Mouse (Mus musculus) urinary bladder, postnatal 4 days (tissue): ENCODE data around the gene Rasgef1b.

Source experiments
- DNase-seq, 2 experiments: peaks; one replicate each; pipeline ENCODE4 v3.0.0; 2021 to 2022; ENCODE audit warnings: low spot score in 2 of 2

The Rasgef1b gene

DNA sequence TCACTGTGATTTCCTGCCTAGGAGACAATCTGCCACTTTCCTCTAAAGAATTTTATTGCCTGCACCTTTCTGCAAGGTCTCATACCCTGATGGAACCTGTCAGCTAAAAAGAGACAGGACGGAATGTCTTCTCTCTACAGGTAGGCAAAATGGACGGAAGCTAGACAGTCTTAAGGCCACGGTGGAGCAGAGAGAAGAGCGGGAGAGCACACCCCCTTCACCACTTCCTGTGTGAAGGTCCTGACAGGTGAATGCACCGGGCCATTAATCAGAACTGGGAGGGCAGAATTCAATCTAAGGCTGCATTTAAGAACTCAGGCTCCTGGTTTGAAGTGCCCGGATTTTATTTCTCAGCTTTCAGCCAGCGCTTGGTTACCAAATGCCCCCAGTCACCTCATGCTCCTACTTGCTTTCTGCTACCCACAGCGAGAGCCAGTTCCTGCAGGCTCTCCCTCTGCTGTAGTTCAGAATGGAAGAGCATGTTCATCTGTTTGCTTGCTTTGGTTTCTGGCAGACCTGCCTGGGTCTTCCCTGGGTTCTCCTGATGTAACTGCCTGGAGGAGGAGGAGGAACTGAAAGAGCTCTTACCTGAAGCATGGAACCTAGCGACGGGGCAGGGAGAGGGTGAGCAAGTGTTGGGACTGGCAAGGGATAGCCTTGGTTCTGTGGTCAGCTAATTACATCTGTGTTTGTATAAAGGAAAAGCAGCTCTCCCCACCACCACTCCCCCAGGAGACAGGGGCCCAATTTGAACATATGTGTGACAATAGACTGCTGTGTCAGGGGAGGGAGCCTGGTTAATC is 233.3 kb downstream of the Rasgef1b start:
- DNase-seq = no peak

DNA sequence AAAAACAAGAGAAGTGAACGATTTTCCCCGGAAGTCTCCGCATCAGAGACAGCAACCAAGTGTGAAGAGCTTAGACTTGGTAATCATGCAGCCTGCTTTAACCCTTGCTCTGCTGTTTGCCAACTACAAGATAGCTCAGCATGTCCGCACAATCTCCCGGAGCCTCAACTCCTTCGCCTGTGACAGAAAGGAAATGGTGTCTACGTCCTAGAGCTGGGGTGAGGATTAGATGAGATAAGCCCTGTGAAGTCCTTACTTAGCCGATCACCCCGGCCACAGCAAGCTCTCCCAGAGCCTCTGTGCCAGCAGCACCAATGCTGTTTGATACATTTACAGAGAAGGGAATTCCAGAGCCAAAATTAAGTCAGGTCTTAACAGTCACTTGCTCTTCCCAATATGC is 235.0 kb downstream of the Rasgef1b start:
- DNase-seq = no peak

DNA sequence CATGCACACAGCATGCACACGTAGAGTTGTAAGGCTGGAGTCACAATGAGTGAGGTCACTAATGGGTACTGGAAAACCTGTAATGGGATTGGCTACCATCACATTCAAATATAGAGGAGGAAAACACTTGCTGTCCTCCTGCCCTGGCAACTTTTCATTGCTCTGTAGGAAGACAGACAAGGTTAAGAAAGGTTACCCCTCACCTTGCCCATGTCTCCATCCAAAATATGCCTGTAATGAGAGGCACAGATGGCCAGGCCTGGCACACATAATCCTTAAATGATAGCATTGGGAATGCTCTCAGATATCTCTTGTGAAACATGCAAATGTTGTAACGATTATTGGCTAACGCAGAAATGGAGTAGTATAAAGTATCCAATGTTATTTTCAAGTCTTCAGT is 235.8 kb downstream of the Rasgef1b start:
- DNase-seq = no peak

DNA sequence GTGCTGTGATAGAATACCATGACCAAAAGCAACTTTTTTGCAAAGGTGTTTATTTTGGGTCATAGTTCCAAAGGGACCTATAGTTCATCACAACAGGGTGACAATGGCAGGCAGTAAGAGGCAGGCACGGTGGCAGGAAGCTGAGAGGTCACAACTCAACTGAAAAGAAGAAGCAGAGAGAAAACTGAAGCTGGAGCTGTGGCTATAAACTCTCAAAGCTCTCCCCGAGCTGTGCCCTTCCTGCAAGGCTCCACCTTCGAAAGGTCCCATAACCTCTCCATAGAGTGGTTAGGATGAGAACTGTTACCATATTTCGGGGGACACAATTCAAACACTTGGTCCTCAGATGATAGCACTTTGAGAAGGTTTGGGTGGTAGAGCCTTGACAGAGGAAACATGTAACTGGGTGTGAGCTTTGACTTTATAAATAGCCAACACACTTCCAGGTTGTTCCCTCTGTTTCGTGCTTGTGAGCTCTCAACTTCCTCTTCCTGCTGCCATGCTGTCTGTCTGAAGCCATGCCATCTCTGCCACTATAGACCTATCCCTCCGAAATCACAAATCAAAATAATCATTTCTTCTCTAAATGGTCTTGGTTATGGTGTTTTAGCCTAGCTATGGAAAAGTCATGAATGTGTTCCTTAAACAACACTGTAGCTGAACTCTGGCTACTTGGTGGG is 240.2 kb downstream of the Rasgef1b start:
- no peak for DNase-seq

DNA sequence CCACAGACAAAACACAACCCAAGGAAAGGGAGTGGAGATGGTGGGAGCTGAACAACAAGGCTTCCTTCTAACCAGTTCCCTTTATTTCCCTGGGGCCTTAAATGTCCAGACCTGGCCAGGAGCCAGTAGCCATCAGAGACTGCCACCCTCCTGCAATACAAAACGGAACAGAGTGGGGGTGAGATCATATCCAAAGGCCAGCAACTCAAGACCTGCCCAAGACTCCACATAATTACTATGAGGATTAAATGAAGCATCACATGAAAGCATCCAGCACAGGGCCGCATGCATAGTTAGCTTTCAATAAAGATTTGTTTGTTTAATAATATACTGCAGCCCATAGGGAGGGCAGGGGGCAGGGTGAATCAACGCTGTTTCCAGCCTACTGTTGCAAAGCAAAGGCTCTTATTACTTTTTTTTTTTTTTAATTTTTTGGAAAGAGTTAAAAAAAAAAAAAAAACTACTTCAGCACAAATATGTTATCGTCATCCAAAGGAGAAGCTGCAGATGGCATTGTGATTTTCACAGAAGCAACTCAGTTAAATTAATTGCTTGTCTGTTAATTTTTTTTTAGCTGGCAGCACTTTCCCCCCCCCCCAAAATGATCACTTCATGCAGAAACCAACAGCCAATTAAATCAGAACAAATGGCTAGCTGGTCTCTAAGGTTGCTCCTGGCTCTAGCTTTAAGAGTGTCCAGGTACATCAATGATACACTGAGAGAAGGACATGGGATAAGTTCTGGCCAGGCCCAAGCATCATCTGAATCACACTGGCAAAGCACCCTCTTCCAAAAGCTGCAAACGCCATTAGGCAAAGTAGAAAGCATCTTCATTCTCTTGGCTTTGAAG is 241.6 kb downstream of the Rasgef1b start:
- no peak for DNase-seq

DNA sequence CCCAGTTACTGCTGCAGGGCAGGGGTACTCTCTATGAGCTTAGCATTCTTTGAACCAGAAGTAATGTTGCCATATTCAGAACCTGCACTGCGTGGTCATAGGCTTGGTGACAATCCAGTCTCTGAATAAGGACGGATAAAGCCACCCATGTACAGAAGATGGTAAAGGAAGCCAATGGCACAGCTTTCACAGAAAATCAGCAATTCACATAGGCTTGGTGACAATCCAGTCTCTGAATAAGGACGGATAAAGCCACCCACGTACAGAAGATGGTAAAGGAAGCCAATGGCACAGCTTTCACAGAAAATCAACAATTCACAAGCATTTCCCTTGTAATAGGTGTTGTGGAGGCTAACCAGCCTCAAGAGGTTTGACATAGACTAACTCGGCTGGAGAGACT is 245.7 kb downstream of the Rasgef1b start:
- DNase-seq = no peak

DNA sequence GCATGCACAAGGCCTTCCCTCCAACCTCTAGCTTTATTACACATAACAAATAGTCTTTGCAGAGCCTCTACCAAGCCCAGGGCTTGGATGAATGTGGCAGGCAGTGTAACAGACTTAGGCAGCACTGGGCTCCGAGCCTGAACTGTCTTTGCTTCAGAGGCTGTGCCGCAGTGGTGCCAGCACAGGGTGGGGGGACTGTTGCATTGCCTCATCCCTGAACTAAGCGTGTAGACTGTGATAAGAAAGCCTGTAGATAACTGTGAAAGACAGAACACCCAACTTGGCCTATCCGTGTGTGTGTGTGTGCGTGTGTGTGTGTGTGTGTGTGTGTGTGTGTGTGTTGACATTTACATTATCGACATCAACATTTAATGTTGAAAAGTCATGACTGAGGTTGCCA is 246.3 kb downstream of the Rasgef1b start:
- DNase-seq = no peak

DNA sequence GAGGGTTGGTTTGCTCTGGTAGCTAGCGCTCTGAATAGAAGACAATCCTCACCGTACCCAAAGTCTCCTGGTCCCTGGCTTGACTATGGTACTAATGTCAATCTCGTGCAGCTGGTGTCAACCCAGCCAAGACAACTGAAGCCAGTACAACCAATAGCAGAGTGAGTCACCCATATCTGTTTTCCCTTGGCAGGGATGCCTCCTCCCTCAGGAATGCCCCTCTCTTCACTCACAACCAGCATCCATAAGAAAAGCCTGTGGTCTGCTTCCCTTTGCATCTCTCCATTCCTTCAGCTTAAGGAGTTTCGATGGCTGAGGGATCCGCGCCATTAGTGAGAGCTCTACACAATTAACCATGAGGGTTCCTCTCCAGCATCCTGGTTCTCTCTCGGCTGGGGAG is 246.8 kb downstream of the Rasgef1b start:
- DNase-seq = no peak

DNA sequence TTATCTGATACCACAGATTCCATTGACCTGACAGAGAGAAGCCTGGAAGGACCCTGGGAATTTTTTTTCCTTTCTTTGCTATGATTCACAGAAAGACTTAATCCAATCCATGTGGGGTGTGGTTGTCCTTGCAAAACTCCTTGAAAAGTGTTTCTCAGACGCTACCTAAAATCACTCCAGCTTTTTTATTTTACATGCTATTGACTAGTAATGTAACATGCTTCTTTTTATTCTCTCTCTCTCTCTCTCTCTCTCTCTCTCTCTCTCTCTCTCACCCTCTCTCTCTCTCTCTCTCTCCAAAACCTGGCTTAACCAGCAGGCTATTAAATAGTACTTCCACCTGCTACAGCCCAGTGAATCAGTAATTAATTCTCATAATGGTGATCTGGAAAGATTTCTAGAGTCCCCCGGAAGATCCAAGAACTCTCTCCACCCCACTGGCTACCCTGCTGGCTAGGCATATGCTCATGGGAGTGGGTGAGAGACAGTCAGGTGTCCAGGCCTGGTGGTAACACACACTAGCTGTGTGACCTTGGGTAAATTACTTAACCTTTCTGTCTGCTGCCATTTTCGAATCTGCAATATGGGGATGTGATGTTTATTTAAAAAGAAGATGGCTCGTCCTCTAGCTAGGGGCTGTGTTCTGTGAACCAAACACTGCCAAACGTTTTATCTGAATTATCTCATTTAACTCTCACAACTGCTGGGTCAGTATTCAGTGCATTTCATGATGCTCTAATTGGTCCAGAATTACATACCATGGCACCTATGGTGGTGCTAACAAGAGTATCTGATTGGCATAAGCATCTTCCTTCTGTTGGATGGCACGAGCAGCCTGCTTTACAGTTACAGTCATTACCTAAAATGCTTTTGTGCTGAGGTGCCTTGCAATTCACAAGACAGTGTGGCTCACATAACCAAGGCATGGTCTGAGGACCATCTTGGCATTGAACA is 248.5 kb downstream of the Rasgef1b start:
- DNase-seq = no peak

DNA sequence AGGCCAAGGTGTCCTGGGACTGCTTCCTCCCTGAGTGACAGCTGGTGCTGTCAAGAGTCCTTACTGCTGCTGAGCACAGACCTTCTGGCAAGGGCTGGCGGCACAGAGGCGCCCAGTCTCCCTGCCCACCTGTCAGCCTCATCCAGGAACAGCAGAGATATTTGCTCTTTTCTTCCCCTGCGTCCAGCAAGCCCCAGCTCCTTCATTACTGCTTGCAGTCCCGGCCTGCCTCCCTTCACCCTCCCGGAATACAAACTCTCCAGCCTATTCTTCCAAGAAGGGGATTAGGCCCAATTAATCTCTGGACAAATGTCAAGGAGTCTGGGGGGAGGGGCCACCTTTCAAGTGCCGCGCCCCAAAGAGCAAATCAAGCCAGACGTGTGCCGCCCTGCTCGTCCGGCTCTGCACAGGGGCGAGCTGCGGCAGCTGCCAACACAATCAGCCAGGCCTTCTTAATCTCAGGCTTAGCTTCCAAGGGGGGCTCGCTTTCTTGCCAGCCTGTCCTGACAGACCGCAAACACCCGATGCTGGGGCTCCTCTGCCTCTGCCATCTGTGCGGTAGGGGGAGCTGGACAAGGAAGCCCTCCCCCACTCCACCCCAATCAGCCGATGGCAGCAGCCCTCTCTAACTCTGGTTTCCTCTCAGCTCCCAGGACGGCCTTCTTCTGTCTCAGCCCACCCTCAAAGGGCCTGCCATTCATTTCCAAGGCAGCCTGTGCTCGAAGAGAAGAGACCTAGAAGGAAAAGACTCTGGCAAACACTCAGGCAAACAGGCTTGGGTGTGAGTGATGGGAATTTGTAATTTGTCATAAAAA is 249.4 kb downstream of the Rasgef1b start:
- DNase-seq = peak; percentile 39 to 65

DNA sequence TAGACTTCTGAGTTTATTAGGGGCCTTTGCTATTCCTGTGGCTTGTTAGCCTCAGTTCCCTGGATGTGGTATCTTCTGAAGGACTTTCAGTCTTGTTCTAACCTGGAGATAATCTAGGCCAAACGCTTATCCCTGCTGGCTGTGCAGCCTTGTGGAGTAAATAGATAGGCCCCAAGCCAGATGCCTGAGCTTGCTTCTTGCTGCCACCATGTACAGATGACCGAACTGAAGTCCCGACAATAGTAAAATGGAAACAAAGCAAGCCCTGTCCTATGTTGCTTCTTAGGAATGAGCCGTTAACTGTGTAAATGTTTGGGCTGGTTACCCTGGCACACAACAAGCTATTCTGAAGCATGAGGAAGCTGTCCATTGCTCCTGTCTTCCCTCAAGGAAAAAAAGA is 250.1 kb downstream of the Rasgef1b start:
- no peak for DNase-seq

DNA sequence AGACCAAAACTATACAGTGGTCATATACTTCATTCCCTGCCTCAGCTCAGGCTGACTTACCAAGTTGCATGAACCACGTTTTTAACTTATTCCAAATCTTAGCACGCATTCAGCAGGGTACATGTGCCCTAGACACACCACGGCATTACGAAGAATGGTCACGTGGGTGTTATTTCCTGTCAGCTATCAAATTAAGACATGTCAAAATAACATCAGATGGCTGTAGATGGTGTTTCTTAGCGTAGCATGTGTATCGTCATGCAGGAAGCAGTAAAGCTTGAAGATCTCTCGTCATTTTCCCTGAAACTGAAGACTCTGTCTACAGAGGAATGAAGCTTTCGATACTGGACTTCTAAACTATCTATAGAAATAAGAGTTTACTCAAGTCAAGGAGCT is 251.4 kb downstream of the Rasgef1b start:
- DNase-seq = no peak

DNA sequence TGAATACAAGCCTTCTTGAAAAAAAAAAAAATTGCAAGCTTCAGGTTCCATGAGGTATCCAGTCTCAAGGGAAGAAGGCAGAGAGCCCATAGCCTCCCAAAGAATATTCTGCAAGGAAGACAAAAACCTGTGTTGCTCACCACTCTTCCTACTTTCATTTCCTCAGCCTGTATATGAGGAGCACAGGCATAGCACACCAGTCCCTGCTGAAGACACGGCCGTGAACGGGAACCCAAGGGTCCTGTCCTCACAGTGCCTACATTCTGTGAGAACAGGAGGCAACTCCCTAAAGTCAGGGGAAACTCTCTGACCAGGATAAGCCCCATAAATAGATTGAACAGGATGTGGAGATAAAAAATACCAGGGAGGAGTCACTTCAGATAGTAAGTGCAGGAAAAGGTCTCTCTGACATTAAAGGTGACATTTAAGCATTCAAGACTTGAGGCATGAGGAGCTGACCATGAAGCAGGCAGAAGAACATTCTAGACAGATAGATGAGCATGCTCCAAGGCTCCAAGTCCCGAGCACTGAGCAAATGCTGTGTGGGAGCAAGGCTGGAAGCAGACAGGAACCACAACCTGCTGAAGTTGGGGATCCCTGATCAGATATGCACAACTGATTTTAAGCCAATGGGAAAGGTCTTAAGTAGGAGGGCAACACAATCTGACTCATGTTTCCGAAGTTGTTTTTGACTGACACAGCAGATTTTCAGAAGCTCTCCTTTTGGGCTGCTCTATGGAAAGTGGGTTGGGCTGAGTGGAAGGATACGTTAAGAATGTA is 252.0 kb downstream of the Rasgef1b start:
- DNase-seq = no peak

DNA sequence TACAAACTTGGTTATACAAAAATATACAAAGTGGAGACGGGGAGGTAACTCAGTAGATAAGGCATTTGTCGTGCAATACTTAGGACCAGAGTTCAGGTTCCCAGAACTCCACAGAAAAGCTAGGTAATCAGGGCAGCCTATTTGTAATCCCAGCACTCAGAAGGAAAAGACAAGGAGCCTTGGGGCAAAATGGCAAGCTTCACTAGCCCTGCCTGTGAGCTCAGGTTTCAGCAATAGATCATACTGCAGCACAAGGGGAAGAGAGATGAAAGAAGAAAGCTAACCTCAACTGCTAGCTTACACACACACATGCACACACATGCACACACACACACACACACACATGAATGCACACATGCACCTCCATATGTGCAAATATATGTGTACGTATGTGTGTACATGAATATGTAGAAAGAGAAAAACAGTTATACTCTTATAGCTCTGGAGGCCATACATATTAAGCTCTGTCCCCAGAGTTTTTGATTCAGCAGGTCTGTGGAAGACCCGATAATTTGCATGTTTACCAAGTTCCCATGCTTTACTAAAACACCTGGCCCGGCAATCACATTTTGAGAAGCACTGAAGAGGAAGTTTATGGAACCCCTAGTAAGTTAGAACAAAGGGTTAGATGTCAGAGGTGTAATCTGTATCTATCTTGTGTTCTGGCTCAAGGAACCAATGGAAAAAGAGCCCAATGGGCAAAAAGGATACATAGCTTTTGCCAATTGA is 256.1 kb downstream of the Rasgef1b start:
- DNase-seq = no peak

DNA sequence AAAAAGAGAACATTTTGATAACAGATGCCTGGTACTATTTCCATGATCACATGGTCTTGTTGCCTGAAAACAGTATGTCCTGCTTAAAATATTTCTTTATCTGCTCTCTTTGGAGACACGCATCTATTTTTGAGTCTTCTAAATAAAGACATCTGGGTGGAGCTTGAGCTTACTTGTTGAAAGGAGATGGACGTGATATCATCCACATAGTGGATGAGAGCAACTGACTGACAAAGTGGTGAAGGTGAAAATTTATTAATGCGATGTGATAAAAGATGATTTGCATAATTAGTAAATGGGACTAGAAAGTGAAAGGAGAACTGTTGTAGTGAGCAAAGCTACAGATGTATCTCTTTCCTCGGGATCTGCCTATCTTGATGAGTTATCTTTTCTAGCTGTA is 257.1 kb downstream of the Rasgef1b start:
- DNase-seq = no peak

DNA sequence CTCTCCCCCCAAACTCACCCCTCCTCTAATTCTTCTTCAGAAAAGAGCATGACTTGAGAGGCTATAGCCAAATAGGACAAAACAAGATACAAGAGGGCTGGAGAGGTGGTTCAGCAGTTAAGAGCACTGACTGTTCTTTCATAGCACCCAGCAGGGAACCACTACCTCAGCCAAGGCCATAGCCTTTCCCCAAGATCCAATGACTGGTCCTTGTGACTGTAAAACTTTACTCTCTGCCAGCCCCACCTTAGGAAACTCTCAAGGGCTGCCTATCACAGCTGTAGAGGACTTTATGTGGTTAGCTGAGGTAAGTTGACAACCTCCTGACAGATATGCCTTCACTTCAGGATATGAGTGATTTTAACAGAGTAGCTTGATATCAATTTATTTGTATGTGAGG is 258.3 kb downstream of the Rasgef1b start:
- DNase-seq = no peak

DNA sequence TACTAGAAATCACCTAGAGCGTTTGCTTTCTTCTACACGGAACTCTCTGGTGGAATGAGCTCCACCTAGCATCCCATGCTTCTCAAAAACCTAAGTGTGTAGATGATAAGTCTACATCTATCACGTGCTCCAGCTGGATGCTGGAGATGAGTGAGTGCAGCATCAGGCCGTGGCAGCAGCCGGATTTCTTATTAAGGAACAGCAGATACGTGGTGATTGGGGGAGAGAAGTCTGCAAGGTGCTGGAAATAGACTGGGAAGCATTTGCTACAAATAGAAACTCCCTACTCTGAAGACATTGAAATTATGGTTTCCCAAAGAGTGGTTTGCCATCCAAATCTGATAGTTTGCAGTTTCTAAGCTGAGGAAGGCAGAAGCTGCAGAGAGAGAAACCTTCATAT is 269.9 kb downstream of the Rasgef1b start:
- no peak for DNase-seq

DNA sequence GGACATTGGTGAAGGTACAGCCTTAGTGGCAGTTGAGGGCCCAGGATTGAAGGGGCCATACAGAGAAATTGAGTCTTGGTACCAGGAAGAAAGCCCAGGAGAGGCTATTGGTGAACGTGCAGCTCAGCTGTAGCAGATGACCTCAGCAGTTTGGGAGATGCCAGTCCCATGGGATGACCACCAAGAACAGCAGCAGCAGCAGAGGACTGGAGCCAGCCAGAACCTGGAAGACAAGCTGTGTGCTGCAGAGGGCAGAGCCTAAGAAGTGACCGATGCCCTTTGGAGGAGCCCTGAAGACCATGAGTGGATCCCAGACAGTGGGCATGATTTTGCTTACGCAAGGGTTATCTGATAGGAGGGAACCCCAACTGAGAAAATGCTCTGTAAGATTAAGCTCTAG is 271.6 kb downstream of the Rasgef1b start:
- DNase-seq = peak in 1 of 2 experiments; percentile 52

DNA sequence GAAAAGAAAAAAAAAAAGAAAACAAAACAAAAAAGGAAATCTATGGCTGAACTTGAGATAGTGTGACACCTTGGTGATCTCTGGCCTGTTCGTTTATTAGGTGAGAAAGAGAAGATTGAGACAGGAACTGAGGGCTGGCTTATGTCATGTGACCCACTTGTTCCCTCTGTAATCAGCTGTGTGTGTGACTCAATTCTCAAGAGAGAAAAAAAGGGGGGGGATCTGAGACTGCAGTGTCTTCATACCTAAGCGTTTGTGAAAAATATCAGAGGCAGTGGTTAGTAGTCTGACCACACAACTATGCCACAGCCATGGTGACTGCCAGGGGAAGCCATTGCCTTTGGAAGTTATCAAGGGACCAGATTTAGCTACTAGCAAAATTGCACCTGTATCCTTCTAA is 276.9 kb downstream of the Rasgef1b start:
- no peak for DNase-seq
